Mouse (Mus musculus): Measurements from ENCODE around the gene Kif26b.

Kif26b gene

GRCm38 (mm10) chr1:178936457-178936856 lies 407.5 kb downstream of the Kif26b start:
- no peak for DNase-seq

GRCm38 (mm10) chr1:178936976-178937375 lies 408.1 kb downstream of the Kif26b start:
- no peak for DNase-seq

GRCm38 (mm10) chr1:178940353-178940752 lies 411.4 kb downstream of the Kif26b start:
- no peak for DNase-seq

GRCm38 (mm10) chr1:178942251-178942963 lies 413.5 kb downstream of the Kif26b start:
- no peak for DNase-seq

- peak; percentile 42 to 54 for DNase-seq
These were observed 424.0 kb downstream of the Kif26b start for GRCm38 (mm10) chr1:178952910-178953309.

- DNase-seq = no peak
These were observed 429.7 kb downstream of the Kif26b start for GRCm38 (mm10) chr1:178958641-178959040.

GRCm38 (mm10) chr1:178960015-178960559 lies 431.2 kb downstream of the Kif26b start:
- DNase-seq = peak; percentile 95 to 98

- DNase-seq = no peak
These were observed 432.7 kb downstream of the Kif26b start for GRCm38 (mm10) chr1:178961661-178962060.

- peak; percentile 36 to 49 for DNase-seq
These were observed 443.1 kb downstream of the Kif26b start for GRCm38 (mm10) chr1:178972055-178972454.

GRCm38 (mm10) chr1:178978617-178979245 lies 449.8 kb downstream of the Kif26b start:
- no peak for DNase-seq

- no peak for DNase-seq
These were observed 451.3 kb downstream of the Kif26b start for GRCm38 (mm10) chr1:178980185-178980584.

GRCm38 (mm10) chr1:178981641-178982040 lies 452.7 kb downstream of the Kif26b start:
- DNase-seq = no peak

GRCm38 (mm10) chr1:178988176-178988575 lies 459.3 kb downstream of the Kif26b start:
- no peak for DNase-seq

All from cerebellum, postnatal 10 days (tissue).